Mouse (Mus musculus): Measurements from ENCODE around the gene 1700125H20Rik.
A peak's percentile ranks its signal among the peaks of the same experiment; 100 is the strongest.

The 1700125H20Rik gene

GRCm38 (mm10) chr11:85184082-85184481 lies 13.9 kb downstream of the 1700125H20Rik start:
- peak; percentile 57 for DNase-seq (ENCODE audit: low spot score)

GRCm38 (mm10) chr11:85184839-85185238 lies 14.6 kb downstream of the 1700125H20Rik start:
- no peak for DNase-seq (ENCODE audit: low spot score)

GRCm38 (mm10) chr11:85189110-85189509 lies 18.9 kb downstream of the 1700125H20Rik start:
- no peak for DNase-seq (ENCODE audit: low spot score)

- DNase-seq (ENCODE audit: low spot score) = no peak
Measured at GRCm38 (mm10) chr11:85190741-85191140, 20.5 kb downstream of the 1700125H20Rik start.

GRCm38 (mm10) chr11:85194206-85194605 lies 24.0 kb downstream of the 1700125H20Rik start:
- DNase-seq (ENCODE audit: low spot score) = no peak

- DNase-seq (ENCODE audit: low spot score) = no peak
Measured at GRCm38 (mm10) chr11:85196046-85196445, 25.8 kb downstream of the 1700125H20Rik start.

GRCm38 (mm10) chr11:85198906-85199305 lies 28.7 kb downstream of the 1700125H20Rik start:
- DNase-seq (ENCODE audit: low spot score) = no peak

- DNase-seq (ENCODE audit: low spot score) = no peak
Measured at GRCm38 (mm10) chr11:85206231-85206630, 36.0 kb downstream of the 1700125H20Rik start.

GRCm38 (mm10) chr11:85211151-85211550 lies 40.9 kb downstream of the 1700125H20Rik start:
- DNase-seq (ENCODE audit: low spot score) = no peak

GRCm38 (mm10) chr11:85213215-85213614 lies 43.0 kb downstream of the 1700125H20Rik start:
- no peak for DNase-seq (ENCODE audit: low spot score)

GRCm38 (mm10) chr11:85214679-85215078 lies 44.5 kb downstream of the 1700125H20Rik start:
- DNase-seq (ENCODE audit: low spot score) = no peak

- no peak for DNase-seq (ENCODE audit: low spot score)
Measured at GRCm38 (mm10) chr11:85219014-85219413, 48.8 kb downstream of the 1700125H20Rik start.

- no peak for DNase-seq (ENCODE audit: low spot score)
Measured at GRCm38 (mm10) chr11:85222561-85222960, 52.4 kb downstream of the 1700125H20Rik start.

- DNase-seq (ENCODE audit: low spot score) = no peak
Measured at GRCm38 (mm10) chr11:85223248-85223647, 53.0 kb downstream of the 1700125H20Rik start.
